Comparison of ENCODE assay signal across 8 mouse cellular contexts in genomic region chr13:54788740-54789560, GRCm38 (mm10). TPM values are rescaled to one million over a fixed set of nuclear protein-coding genes. Genes with fewer than 3 reads are reported as not detected.
DNase-seq lines count a peak whose midpoint lies in the region; ATAC-seq lines count a peak whose summit lies in the region.

Gene Tspan17, plus strand, starts transcription at chr13:54789377.

- intact Hi-C loops in heart, postnatal 14 days (cut with DNase I), result no loop called here

- no peaks in the 10 kb centered on the region for H3K9me3 ChIP-seq in forebrain, embryonic 14.5 days (replicated peaks; ENCODE audit: control insufficient read depth, low read length)
- no peaks in the 10 kb centered on the region for H3K9me3 ChIP-seq in neural tube, embryonic 15.5 days (replicated peaks)

- no peak within 1 kb of the TSS for H3K27ac ChIP-seq in forebrain, embryonic 14.5 days (ENCODE audit: low read depth, low read length)
- H3K27ac ChIP-seq in neural tube, embryonic 15.5 days (replicated peaks), result peak within 1 kb of the TSS; percentile 66

- H3K27me3 ChIP-seq in forebrain, embryonic 14.5 days (replicated peaks; ENCODE audit: control insufficient read depth, insufficient read depth, low read length), result 0 out of 2 replicates have a peak, but pooled peaks cover 6% of the 10 kb centered on the region
- peaks cover 14% of the 10 kb centered on the region for H3K27me3 ChIP-seq in neural tube, embryonic 15.5 days (replicated peaks)

- peak; percentile 91 for ATAC-seq in forebrain, embryonic 14.5 days
- ATAC-seq in neural tube, embryonic 15.5 days (ENCODE audit: low FRiP score), result peak; percentile 89

- WGBS in forebrain, embryonic 14.5 days, result 2% methylated on average over 45 of the region's 49 CpGs
- WGBS in neural tube, embryonic 15.5 days, result 2% methylated on average over 47 of the region's 49 CpGs

- H3K4me2 ChIP-seq in forebrain, embryonic 14.5 days (ENCODE audit: low read length), result peak within 1 kb of the TSS; percentile 97
- H3K4me2 ChIP-seq in neural tube, embryonic 15.5 days, result peak within 1 kb of the TSS; percentile 99

- peaks cover 3% of the 10 kb centered on the region; the same call in 1 of the 2 replicates for H3K4me1 ChIP-seq in forebrain, embryonic 14.5 days (ENCODE audit: control insufficient read depth, insufficient read depth, low read length)
- H3K4me1 ChIP-seq in neural tube, embryonic 15.5 days, result peaks cover 25% of the 10 kb centered on the region

- H3K4me3 ChIP-seq in forebrain, embryonic 14.5 days (ENCODE audit: low read depth, low read length), result peak within 1 kb of the TSS; percentile 54
- peak within 1 kb of the TSS; percentile 67 for H3K4me3 ChIP-seq in neural tube, embryonic 15.5 days (replicated peaks)

- H3K36me3 ChIP-seq in forebrain, embryonic 14.5 days (ENCODE audit: control insufficient read depth, insufficient read depth, low read length), result no peaks in the 10 kb centered on the region
- no peaks in the 10 kb centered on the region for H3K36me3 ChIP-seq in neural tube, embryonic 15.5 days

- H3K9ac ChIP-seq in forebrain, embryonic 14.5 days (ENCODE audit: low read length), result peak within 1 kb of the TSS; percentile 63
- H3K9ac ChIP-seq in neural tube, embryonic 15.5 days (replicated peaks), result peak within 1 kb of the TSS; percentile 66

- peak; percentile 99 for DNase-seq in ES-CJ7 (ENCODE audit: low read depth, low spot score)
- DNase-seq in cerebellum, adult 11 months, result peak; percentile 98
- DNase-seq in forebrain, embryonic 14.5 days (ENCODE audit: low spot score), result peak; percentile 94
- peak; percentile 90 to 93 for DNase-seq in heart, postnatal 14 days
- DNase-seq in layer of hippocampus, adult 11-12 months (ENCODE audit: low spot score), result peak; percentile 97
- peak; percentile 99 for DNase-seq in lung, adult 18-20 months
- peak; percentile 96 for DNase-seq in testis, postnatal 14 days (ENCODE audit: low spot score)

RNA-seq across cellular contexts. Expression of gene Tspan17, which starts in this region (rescaled TPM):
- 16.0 and 16.3 TPM in 2 replicates for polyA plus RNA-seq in forebrain, embryonic 14.5 days (2014; fragmentation: Nextera tagmentation; extraction: Ambion mirVana)
- total RNA-seq in heart, postnatal 14 days (2021), result 10 to 100 TPM in 1 of 2 experiments, 1 to 10 TPM in 1; 9.0 to 12.1 TPM
- 112 and 137 TPM in 2 replicates for polyA plus RNA-seq in neural tube, embryonic 15.5 days (2015; fragmentation: Nextera tagmentation; extraction: Ambion mirVana)
